Mouse (Mus musculus) urinary bladder, postnatal 25 days (tissue): ENCODE data around the gene Smok3b.

ENCODE experiments used
- DNase-seq: peaks from one replicate; pipeline ENCODE4 v3.0.0; 2022; ENCODE audit warnings: low spot score

Smok3b gene

DNA sequence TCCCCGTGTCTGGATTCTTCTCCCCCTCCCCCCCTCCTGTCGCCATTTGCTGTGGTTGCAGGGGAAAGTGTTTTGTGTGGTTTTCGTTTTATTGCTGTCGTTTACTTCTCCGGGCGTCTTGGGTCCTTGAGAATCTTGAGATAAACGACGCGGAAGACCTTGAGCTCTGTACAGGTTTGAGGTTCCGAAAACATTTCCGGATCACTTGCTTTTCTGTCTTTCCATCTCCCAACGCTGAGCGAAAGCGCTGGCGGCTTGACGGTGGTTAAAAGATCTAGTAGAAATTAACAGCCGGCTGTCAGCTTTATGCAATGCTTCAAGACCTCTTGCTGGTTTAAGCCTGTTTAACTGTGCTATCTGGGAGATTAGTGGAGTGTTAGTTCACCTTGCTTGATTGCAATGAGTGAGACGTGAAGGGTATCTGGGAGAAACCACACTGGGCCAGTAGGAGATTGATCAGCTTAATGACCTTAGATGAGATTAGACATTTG is 64.2 kb downstream of the Smok3b start:
- DNase-seq, result no peak

- DNase-seq, result no peak
These were observed 65.6 kb downstream of the Smok3b start for GRCm38 (mm10) chr5:138086842-138087241.

GRCm38 (mm10) chr5:138088366-138088765 is 67.1 kb downstream of the Smok3b start:
- DNase-seq, result no peak

- no peak for DNase-seq
These were observed 67.9 kb downstream of the Smok3b start for GRCm38 (mm10) chr5:138089108-138089551.

GRCm38 (mm10) chr5:138090271-138090670 is 69.0 kb downstream of the Smok3b start:
- DNase-seq, result no peak

- DNase-seq, result no peak
These were observed 69.5 kb downstream of the Smok3b start for GRCm38 (mm10) chr5:138090737-138091136.

DNA sequence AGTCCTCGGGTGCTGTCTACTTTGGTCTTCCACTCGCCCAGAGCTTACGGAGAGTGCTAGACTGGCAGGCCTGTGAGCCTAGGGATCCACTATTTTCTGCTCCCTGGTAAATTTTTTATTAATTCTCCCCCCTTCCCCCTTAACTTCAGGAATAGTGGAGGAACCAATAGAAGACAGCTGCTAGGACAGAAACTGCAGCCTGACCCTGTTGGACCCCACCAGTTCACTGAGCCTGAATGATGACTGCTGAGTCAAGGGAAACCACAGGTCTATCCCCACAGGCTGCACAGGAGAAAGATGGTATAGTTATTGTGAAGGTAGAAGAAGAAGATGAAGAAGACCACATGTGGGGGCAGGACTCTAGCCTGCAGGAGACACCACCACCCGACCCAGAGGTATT is 71.5 kb downstream of the Smok3b start:
- DNase-seq, result no peak

- DNase-seq, result no peak
These were observed 73.2 kb downstream of the Smok3b start for GRCm38 (mm10) chr5:138094474-138094873.
